Mouse (Mus musculus): ENCODE results near the gene Meis1. TPM values are rescaled to one million over a fixed set of nuclear protein-coding genes. Genes with fewer than 3 reads are reported as not detected.
A peak's percentile ranks its signal among the peaks of the same experiment; 100 is the strongest.

The Meis1 gene
- polyA plus RNA-seq, 1 experiment from 2014 or later = 46.3 TPM

DNA sequence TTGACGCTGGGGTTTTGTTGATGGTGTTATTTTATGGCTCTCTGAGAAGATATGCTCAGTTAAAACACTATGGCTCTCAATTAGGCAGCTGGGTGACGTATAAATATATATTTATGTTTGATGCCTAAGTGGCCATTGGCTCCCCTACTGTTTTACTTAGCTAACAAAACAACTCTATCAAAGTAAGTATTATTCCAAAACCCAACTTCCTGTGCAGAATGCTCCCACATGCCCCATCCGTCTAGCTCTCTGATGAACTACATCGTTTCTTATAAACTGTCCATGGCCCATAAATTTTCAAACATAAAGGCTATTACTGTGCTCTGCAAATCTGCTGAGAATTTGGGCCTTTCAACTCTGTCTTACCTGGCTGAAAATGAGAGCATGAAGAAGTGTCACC lies 168.0 kb downstream of the Meis1 start:
- no peak overlapping the region for H3K4me2 ChIP-seq (ENCODE audit: low read depth, low read length)
- ATAC-seq (ENCODE audit: low read depth) = no peak
- H3K27me3 ChIP-seq (replicated peaks; ENCODE audit: control insufficient read depth, insufficient read depth, low read length) = no peaks in the 10 kb centered on the region
- no peak overlapping the region for H3K9ac ChIP-seq (ENCODE audit: low read depth, low read length)
- no peaks in the 10 kb centered on the region for H3K36me3 ChIP-seq (ENCODE audit: control insufficient read depth, insufficient read depth, low read length)
- no peaks in the 10 kb centered on the region for H3K9me3 ChIP-seq (ENCODE audit: control insufficient read depth, low read length)
- WGBS = 75% methylated on average over 4 of the region's 4 CpGs
- H3K4me3 ChIP-seq (ENCODE audit: low read depth, low read length) = no peak overlapping the region
- H3K27ac ChIP-seq (replicated peaks; ENCODE audit: low read depth, low read length) = no peak overlapping the region
- no peak for DNase-seq (ENCODE audit: low spot score)
- no peaks in the 10 kb centered on the region; the same call in 1 of the 2 replicates for H3K4me1 ChIP-seq (ENCODE audit: control insufficient read depth, insufficient read depth, low read length)

GRCm38 (mm10) chr11:18847650-18848049 lies 171.1 kb downstream of the Meis1 start:
- H3K27ac ChIP-seq (replicated peaks; ENCODE audit: low read depth, low read length) = no peak overlapping the region
- DNase-seq (ENCODE audit: low spot score) (no peak), ATAC-seq (ENCODE audit: low read depth) (no peak)
- H3K27me3 ChIP-seq (replicated peaks; ENCODE audit: control insufficient read depth, insufficient read depth, low read length) = no peaks in the 10 kb centered on the region
- H3K4me3 ChIP-seq (ENCODE audit: low read depth, low read length) = no peak overlapping the region
- WGBS = 83% methylated on average over 3 of the region's 3 CpGs
- no peaks in the 10 kb centered on the region; the same call in 1 of the 2 replicates for H3K4me1 ChIP-seq (ENCODE audit: control insufficient read depth, insufficient read depth, low read length)
- H3K4me2 ChIP-seq (ENCODE audit: low read depth, low read length) = no peak overlapping the region
- H3K9me3 ChIP-seq (ENCODE audit: control insufficient read depth, low read length) = no peaks in the 10 kb centered on the region
- H3K9ac ChIP-seq (ENCODE audit: low read depth, low read length) = no peak overlapping the region
- no peaks in the 10 kb centered on the region for H3K36me3 ChIP-seq (ENCODE audit: control insufficient read depth, insufficient read depth, low read length)

DNA sequence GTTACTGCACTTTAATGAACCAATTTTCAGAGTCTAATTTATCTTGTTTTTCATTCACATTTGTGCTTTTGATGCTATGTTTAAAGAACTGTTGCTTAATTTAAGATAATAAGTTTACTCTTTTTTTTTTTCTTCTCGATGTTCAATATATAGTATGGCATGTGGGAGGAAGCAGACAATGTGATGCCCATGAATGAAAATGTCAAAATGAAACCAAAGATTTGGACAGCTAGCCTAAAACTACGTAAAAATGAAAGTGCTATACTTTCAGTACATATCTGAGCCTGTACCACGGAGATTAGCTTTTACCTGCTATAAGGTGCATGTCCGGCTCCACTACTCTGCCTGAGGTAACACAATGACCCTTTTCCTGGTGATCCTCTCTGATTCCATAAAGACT lies 172.3 kb downstream of the Meis1 start:
- Histone ChIP-seq H3K27me3 (replicated peaks; ENCODE audit: control insufficient read depth, insufficient read depth, low read length) (no peaks in the 10 kb centered on the region), H3K9me3 (ENCODE audit: control insufficient read depth, low read length) (no peaks in the 10 kb centered on the region), H3K4me2 (ENCODE audit: low read depth, low read length) (no peak overlapping the region), H3K9ac (ENCODE audit: low read depth, low read length) (no peak overlapping the region), H3K4me3 (ENCODE audit: low read depth, low read length) (no peak overlapping the region), H3K4me1 (ENCODE audit: control insufficient read depth, insufficient read depth, low read length) (no peaks in the 10 kb centered on the region; the same call in 1 of the 2 replicates), H3K36me3 (ENCODE audit: control insufficient read depth, insufficient read depth, low read length) (no peaks in the 10 kb centered on the region), H3K27ac (replicated peaks; ENCODE audit: low read depth, low read length) (no peak overlapping the region)
- DNase-seq (ENCODE audit: low spot score) = no peak
- no peak for ATAC-seq (ENCODE audit: low read depth)
- 84% methylated on average over 4 of the region's 4 CpGs for WGBS

DNA sequence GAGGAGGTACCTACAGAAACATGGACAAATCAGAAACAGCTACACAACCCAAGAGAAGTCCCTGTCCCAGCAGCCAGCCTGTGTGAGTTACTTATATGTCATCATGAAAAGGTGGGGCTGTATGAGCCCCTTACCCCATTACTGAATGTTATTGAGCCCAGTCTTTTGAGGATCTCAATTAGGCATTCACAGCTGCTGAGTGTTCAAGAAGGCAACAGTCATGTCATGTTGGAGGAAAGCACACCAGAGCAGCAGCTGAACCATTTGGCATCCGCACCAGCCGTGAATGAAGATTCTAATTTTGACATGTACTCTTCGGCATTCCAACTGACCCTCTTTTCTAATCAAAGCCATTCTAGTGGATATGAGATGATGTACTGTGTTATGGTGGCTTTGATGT lies 172.9 kb downstream of the Meis1 start:
- peak; percentile 62 for DNase-seq (ENCODE audit: low spot score)
- no peak overlapping the region for H3K9ac ChIP-seq (ENCODE audit: low read depth, low read length)
- 42% methylated on average over 3 of the region's 3 CpGs for WGBS
- no peaks in the 10 kb centered on the region; the same call in 1 of the 2 replicates for H3K4me1 ChIP-seq (ENCODE audit: control insufficient read depth, insufficient read depth, low read length)
- no peaks in the 10 kb centered on the region for H3K9me3 ChIP-seq (ENCODE audit: control insufficient read depth, low read length)
- no peak overlapping the region for H3K4me2 ChIP-seq (ENCODE audit: low read depth, low read length)
- H3K4me3 ChIP-seq (ENCODE audit: low read depth, low read length) = no peak overlapping the region
- peak; percentile 41; the same call in 1 of the 2 replicates for ATAC-seq (ENCODE audit: low read depth)
- H3K36me3 ChIP-seq (ENCODE audit: control insufficient read depth, insufficient read depth, low read length) = no peaks in the 10 kb centered on the region
- H3K27ac ChIP-seq (replicated peaks; ENCODE audit: low read depth, low read length) = peak overlapping the region; percentile 58
- H3K27me3 ChIP-seq (replicated peaks; ENCODE audit: control insufficient read depth, insufficient read depth, low read length) = no peaks in the 10 kb centered on the region

GRCm38 (mm10) chr11:18845466-18845865 lies 173.3 kb downstream of the Meis1 start:
- DNase-seq (ENCODE audit: low spot score) (peak; percentile 93), ATAC-seq (ENCODE audit: low read depth) (peak; percentile 77; the same call in 1 of the 2 replicates)
- WGBS = 41% methylated on average over 6 of the region's 6 CpGs
- Histone ChIP-seq H3K9ac (ENCODE audit: low read depth, low read length) (no peak overlapping the region), H3K9me3 (ENCODE audit: control insufficient read depth, low read length) (no peaks in the 10 kb centered on the region), H3K4me3 (ENCODE audit: low read depth, low read length) (no peak overlapping the region), H3K36me3 (ENCODE audit: control insufficient read depth, insufficient read depth, low read length) (no peaks in the 10 kb centered on the region), H3K4me2 (ENCODE audit: low read depth, low read length) (no peak overlapping the region), H3K27me3 (replicated peaks; ENCODE audit: control insufficient read depth, insufficient read depth, low read length) (no peaks in the 10 kb centered on the region), H3K27ac (replicated peaks; ENCODE audit: low read depth, low read length) (peak overlapping the region; percentile 58; the same call in 1 of the 2 replicates), H3K4me1 (ENCODE audit: control insufficient read depth, insufficient read depth, low read length) (no peaks in the 10 kb centered on the region; the same call in 1 of the 2 replicates)

GRCm38 (mm10) chr11:18830087-18830486 lies 188.7 kb downstream of the Meis1 start:
- no peaks in the 10 kb centered on the region for H3K4me1 ChIP-seq (ENCODE audit: control insufficient read depth, insufficient read depth, low read length)
- DNase-seq (ENCODE audit: low spot score) (no peak), ATAC-seq (ENCODE audit: low read depth) (no peak)
- H3K4me2 ChIP-seq (ENCODE audit: low read depth, low read length) = no peak overlapping the region
- no peaks in the 10 kb centered on the region for H3K9me3 ChIP-seq (ENCODE audit: control insufficient read depth, low read length)
- H3K27me3 ChIP-seq (replicated peaks; ENCODE audit: control insufficient read depth, insufficient read depth, low read length) = no peaks in the 10 kb centered on the region
- no peak overlapping the region for H3K9ac ChIP-seq (ENCODE audit: low read depth, low read length)
- no peaks in the 10 kb centered on the region for H3K36me3 ChIP-seq (ENCODE audit: control insufficient read depth, insufficient read depth, low read length)
- H3K27ac ChIP-seq (replicated peaks; ENCODE audit: low read depth, low read length) = no peak overlapping the region
- no peak overlapping the region for H3K4me3 ChIP-seq (ENCODE audit: low read depth, low read length)

Measured in embryonic facial prominence, embryonic 14.5 days (tissue).